Mouse (Mus musculus): Measurements from ENCODE around the gene Myrfl.

Myrfl gene

GRCm38 (mm10) chr10:116896336-116897177 lies at the start of gene Myrfl:
TSS of gene Myrfl (minus strand) at chr10:116896919.
- no peak for DNase-seq (ENCODE audit: low read depth, low spot score)

- DNase-seq (ENCODE audit: low read depth, low spot score) = no peak
These were observed 48.2 kb upstream of the Myrfl start for GRCm38 (mm10) chr10:116944940-116945339.

- no peak for DNase-seq (ENCODE audit: low read depth, low spot score)
These were observed 47.4 kb upstream of the Myrfl start for GRCm38 (mm10) chr10:116944144-116944543.

GRCm38 (mm10) chr10:116943025-116943424 lies 46.3 kb upstream of the Myrfl start:
- no peak for DNase-seq (ENCODE audit: low read depth, low spot score)

GRCm38 (mm10) chr10:116935028-116935427 lies 38.3 kb upstream of the Myrfl start:
- no peak for DNase-seq (ENCODE audit: low read depth, low spot score)

GRCm38 (mm10) chr10:116933794-116934193 lies 37.1 kb upstream of the Myrfl start:
- DNase-seq (ENCODE audit: low read depth, low spot score) = no peak

GRCm38 (mm10) chr10:116932418-116932817 lies 35.7 kb upstream of the Myrfl start:
- DNase-seq (ENCODE audit: low read depth, low spot score) = no peak

- DNase-seq (ENCODE audit: low read depth, low spot score) = no peak
These were observed 34.9 kb upstream of the Myrfl start for GRCm38 (mm10) chr10:116931497-116932179.

- no peak for DNase-seq (ENCODE audit: low read depth, low spot score)
These were observed 34.2 kb upstream of the Myrfl start for GRCm38 (mm10) chr10:116930936-116931335.

- DNase-seq (ENCODE audit: low read depth, low spot score) = no peak
These were observed 33.8 kb upstream of the Myrfl start for GRCm38 (mm10) chr10:116930506-116930905.

- no peak for DNase-seq (ENCODE audit: low read depth, low spot score)
These were observed 32.1 kb upstream of the Myrfl start for GRCm38 (mm10) chr10:116928826-116929225.

- no peak for DNase-seq (ENCODE audit: low read depth, low spot score)
These were observed 29.9 kb upstream of the Myrfl start for GRCm38 (mm10) chr10:116926428-116927113.

GRCm38 (mm10) chr10:116923651-116924495 lies 27.2 kb upstream of the Myrfl start:
- no peak for DNase-seq (ENCODE audit: low read depth, low spot score)

GRCm38 (mm10) chr10:116922161-116922560 lies 25.4 kb upstream of the Myrfl start:
- DNase-seq (ENCODE audit: low read depth, low spot score) = no peak

- no peak for DNase-seq (ENCODE audit: low read depth, low spot score)
These were observed 24.7 kb upstream of the Myrfl start for GRCm38 (mm10) chr10:116921416-116921815.

GRCm38 (mm10) chr10:116920641-116921040 lies 23.9 kb upstream of the Myrfl start:
- DNase-seq (ENCODE audit: low read depth, low spot score) = no peak

GRCm38 (mm10) chr10:116919368-116920317 lies 22.9 kb upstream of the Myrfl start:
- no peak for DNase-seq (ENCODE audit: low read depth, low spot score)

GRCm38 (mm10) chr10:116916581-116916980 lies 19.9 kb upstream of the Myrfl start:
- no peak for DNase-seq (ENCODE audit: low read depth, low spot score)

GRCm38 (mm10) chr10:116915286-116915685 lies 18.6 kb upstream of the Myrfl start:
- DNase-seq (ENCODE audit: low read depth, low spot score) = no peak

- no peak for DNase-seq (ENCODE audit: low read depth, low spot score)
These were observed 17.9 kb upstream of the Myrfl start for GRCm38 (mm10) chr10:116914586-116914985.

Measured in mesoderm, embryonic 11.5 days (tissue).